Mouse (Mus musculus) bone marrow, adult 2 months (tissue): ENCODE results near the gene Nfic.

Source experiments
- CTCF ChIP-seq: fragments of 200-500 bp; IDR thresholded peaks from 2 replicates; pipeline ENCODE4 v1.5.1; 2011; ENCODE audit warnings: low read length, control low read depth; ENCODE audit not compliant: control insufficient read depth, insufficient read depth
- POLR2A ChIP-seq: fragments of 200-500 bp; IDR thresholded peaks from 2 replicates; pipeline ENCODE4 v1.6.1; 2011; ENCODE audit warnings: low read depth, mild to moderate bottlenecking, control low read depth, low read length, borderline replicate concordance; ENCODE audit not compliant: control insufficient read depth

DNA sequence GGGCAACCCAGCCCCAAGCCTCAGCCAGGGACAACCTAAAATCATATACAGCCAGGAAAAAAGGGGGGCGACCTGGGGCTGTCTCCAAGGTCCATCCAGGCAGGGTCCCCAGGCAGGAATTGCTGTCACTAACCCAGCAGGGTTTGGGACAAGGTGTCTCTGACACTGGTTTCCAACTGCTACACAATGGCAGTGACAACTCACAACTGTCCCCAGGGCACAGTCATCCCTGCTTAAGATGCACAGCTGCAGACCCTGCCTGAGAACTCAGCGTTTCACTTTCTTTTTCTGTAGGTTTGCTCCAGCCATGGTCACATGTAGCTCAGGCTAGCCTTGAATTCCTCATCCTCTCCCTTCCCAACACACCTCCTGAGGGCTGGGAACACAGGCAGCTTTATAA is 26.3 kb downstream of the Nfic start:
- TF ChIP-seq POLR2A (no peak), CTCF (no peak)
